Mouse (Mus musculus): ENCODE data around the gene Fxyd5. TPM values are rescaled to one million over a fixed set of nuclear protein-coding genes. Genes with fewer than 3 reads are reported as not detected.

Fxyd5 gene
- polyA plus RNA-seq, 1 experiment from 2014 or later: 43.9 TPM

DNA sequence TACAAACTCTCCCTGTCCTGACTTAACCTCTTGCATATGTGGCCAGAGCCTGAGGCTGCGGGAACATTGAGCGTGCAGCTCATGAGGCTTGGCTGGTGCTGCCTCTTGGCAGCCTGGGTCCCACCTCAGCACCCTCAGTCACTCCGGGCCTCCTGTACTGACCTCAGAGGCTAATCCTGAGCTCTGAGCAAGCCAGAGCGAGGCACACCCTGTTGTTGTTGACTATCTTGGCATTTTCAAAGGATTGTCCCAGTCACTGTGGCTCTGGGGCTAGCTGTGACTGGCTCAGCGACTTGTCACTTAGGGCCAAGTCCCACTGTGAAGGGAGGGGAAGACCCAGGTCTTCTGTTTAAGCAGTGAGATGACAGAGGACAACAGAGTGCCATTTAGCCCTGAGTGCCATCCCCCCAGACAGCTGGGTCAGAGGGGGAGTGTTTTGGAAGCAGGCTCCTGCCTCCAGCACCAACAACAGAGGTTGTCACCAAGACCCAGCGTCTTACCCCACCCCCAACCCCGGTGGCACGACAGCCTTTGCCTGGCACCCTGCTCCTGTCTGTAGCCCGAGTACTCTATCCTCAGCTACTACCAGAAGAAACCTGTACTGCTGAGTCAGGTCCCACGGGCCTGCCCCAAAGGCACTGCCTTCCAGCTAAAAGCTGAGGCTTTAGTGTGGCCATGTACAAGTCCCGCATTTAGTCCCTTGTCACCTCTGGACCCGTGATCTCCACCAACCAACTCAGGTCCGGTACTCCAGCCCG, 40.7 kb upstream of the Fxyd5 start:
- Histone ChIP-seq H3K4me2 (no peak overlapping the region), H3K9ac (no peak overlapping the region), H3K4me1 (ENCODE audit: insufficient read depth) (no peaks in the 10 kb centered on the region), H3K36me3 (ENCODE audit: insufficient read depth) (no peaks in the 10 kb centered on the region), H3K4me3 (ENCODE audit: low read depth, low read length) (no peak overlapping the region), H3K27ac (ENCODE audit: low read depth) (0 out of 2 replicates have a peak overlapping the region, but pooled peaks have one; percentile 78), H3K27me3 (ENCODE audit: insufficient read depth, low read length) (no peaks in the 10 kb centered on the region), H3K9me3 (ENCODE audit: low read depth, low read length) (no peaks in the 10 kb centered on the region)
- DNase-seq (no peak), ATAC-seq (ENCODE audit: insufficient read depth) (0 out of 2 replicates have a peak, but pooled peaks have one; percentile 19)
- no peak for TF ChIP-seq CTCF (IDR thresholded peaks at IDR 0.05; ENCODE audit: low read depth)
- WGBS: 63% methylated on average over 14 of the region's 14 CpGs

- Histone ChIP-seq H3K9me3 (ENCODE audit: low read depth, low read length) (no peaks in the 10 kb centered on the region), H3K4me1 (ENCODE audit: insufficient read depth) (no peaks in the 10 kb centered on the region), H3K4me2 (no peak overlapping the region), H3K9ac (no peak overlapping the region), H3K27ac (ENCODE audit: low read depth) (no peak overlapping the region), H3K27me3 (ENCODE audit: insufficient read depth, low read length) (no peaks in the 10 kb centered on the region), H3K4me3 (ENCODE audit: low read depth, low read length) (no peak overlapping the region), H3K36me3 (ENCODE audit: insufficient read depth) (no peaks in the 10 kb centered on the region)
- TF ChIP-seq CTCF (IDR thresholded peaks at IDR 0.05; ENCODE audit: low read depth): no peak
- ATAC-seq (ENCODE audit: insufficient read depth) (no peak), DNase-seq (no peak)
Observed at GRCm38 (mm10) chr7:31082106-31082505, 39.8 kb upstream of the Fxyd5 start.

GRCm38 (mm10) chr7:31081106-31081505, 38.8 kb upstream of the Fxyd5 start:
- WGBS: 52% methylated on average over 1 of the region's 1 CpGs
- no peak for TF ChIP-seq CTCF (IDR thresholded peaks at IDR 0.05; ENCODE audit: low read depth)
- no peaks in the 10 kb centered on the region for H3K36me3 ChIP-seq (ENCODE audit: insufficient read depth)

GRCm38 (mm10) chr7:31080611-31081010, 38.3 kb upstream of the Fxyd5 start:
- ATAC-seq (ENCODE audit: insufficient read depth): no peak
- TF ChIP-seq CTCF (IDR thresholded peaks at IDR 0.05; ENCODE audit: low read depth): no peak
- Histone ChIP-seq H3K36me3 (ENCODE audit: insufficient read depth) (no peaks in the 10 kb centered on the region), H3K4me1 (ENCODE audit: insufficient read depth) (no peaks in the 10 kb centered on the region), H3K27me3 (ENCODE audit: insufficient read depth, low read length) (no peaks in the 10 kb centered on the region), H3K4me3 (ENCODE audit: low read depth, low read length) (no peak overlapping the region), H3K9ac (no peak overlapping the region), H3K27ac (ENCODE audit: low read depth) (no peak overlapping the region), H3K4me2 (no peak overlapping the region), H3K9me3 (ENCODE audit: low read depth, low read length) (no peaks in the 10 kb centered on the region)
- WGBS: 61% methylated on average over 3 of the region's 3 CpGs
- DNase-seq: no peak

More at GRCm38 (mm10) chr7:31081106-31081505, 38.8 kb upstream of the Fxyd5 start:
- Histone ChIP-seq H3K27ac (ENCODE audit: low read depth) (no peak overlapping the region), H3K9ac (no peak overlapping the region), H3K4me1 (ENCODE audit: insufficient read depth) (no peaks in the 10 kb centered on the region), H3K9me3 (ENCODE audit: low read depth, low read length) (no peaks in the 10 kb centered on the region), H3K27me3 (ENCODE audit: insufficient read depth, low read length) (no peaks in the 10 kb centered on the region), H3K4me2 (no peak overlapping the region), H3K4me3 (ENCODE audit: low read depth, low read length) (no peak overlapping the region)
- ATAC-seq (ENCODE audit: insufficient read depth) (no peak), DNase-seq (no peak)

- 78% methylated on average over 8 of the region's 8 CpGs for WGBS
- H3K4me2 ChIP-seq: no peak overlapping the region
- no peaks in the 10 kb centered on the region for H3K9me3 ChIP-seq (ENCODE audit: low read depth, low read length)
- no peak overlapping the region for H3K4me3 ChIP-seq (ENCODE audit: low read depth, low read length)
- H3K4me1 ChIP-seq (ENCODE audit: insufficient read depth): no peaks in the 10 kb centered on the region
- H3K9ac ChIP-seq: no peak overlapping the region
- no peak for ATAC-seq (ENCODE audit: insufficient read depth)
- no peak for DNase-seq
- no peaks in the 10 kb centered on the region for H3K27me3 ChIP-seq (ENCODE audit: insufficient read depth, low read length)
- TF ChIP-seq CTCF (IDR thresholded peaks at IDR 0.05; ENCODE audit: low read depth): no peak
- no peaks in the 10 kb centered on the region for H3K36me3 ChIP-seq (ENCODE audit: insufficient read depth)
- no peak overlapping the region for H3K27ac ChIP-seq (ENCODE audit: low read depth)
Observed at GRCm38 (mm10) chr7:31079670-31080069, 37.4 kb upstream of the Fxyd5 start.

GRCm38 (mm10) chr7:31077885-31078445, 35.7 kb upstream of the Fxyd5 start:
- peak; percentile 87 for DNase-seq
- H3K27ac ChIP-seq (ENCODE audit: low read depth): no peak overlapping the region
- 43% methylated on average over 5 of the region's 5 CpGs for WGBS
- peak; percentile 93 for TF ChIP-seq CTCF (IDR thresholded peaks at IDR 0.05; ENCODE audit: low read depth)
- H3K27me3 ChIP-seq (ENCODE audit: insufficient read depth, low read length): no peaks in the 10 kb centered on the region
- no peaks in the 10 kb centered on the region for H3K4me1 ChIP-seq (ENCODE audit: insufficient read depth)
- H3K9ac ChIP-seq: no peak overlapping the region
- H3K36me3 ChIP-seq (ENCODE audit: insufficient read depth): no peaks in the 10 kb centered on the region
- no peak overlapping the region for H3K4me2 ChIP-seq
- ATAC-seq (ENCODE audit: insufficient read depth): peak; percentile 50; the same call in 1 of the 2 replicates
- no peak overlapping the region for H3K4me3 ChIP-seq (ENCODE audit: low read depth, low read length)
- no peaks in the 10 kb centered on the region for H3K9me3 ChIP-seq (ENCODE audit: low read depth, low read length)

DNA sequence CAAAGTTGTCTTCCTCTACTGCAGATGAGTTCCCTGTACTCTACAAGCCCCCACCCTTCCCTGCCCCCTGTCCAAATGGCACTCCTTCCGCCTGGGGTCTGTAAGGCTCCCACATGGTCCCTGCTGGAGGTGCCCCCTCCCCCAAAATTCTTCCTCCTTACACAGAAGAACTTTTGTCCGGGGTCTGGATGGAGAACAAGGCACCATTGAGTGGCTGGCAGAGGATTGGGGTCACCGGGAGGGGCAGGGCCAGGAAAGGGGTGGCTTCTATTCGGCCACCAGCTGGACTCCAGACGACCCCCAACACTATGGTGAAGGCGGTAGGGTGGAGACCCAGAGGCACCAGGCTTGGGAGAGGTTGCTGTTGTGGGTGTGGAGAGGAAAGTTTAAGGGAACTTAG, 35.2 kb upstream of the Fxyd5 start:
- Histone ChIP-seq H3K9ac (no peak overlapping the region), H3K4me3 (ENCODE audit: low read depth, low read length) (no peak overlapping the region), H3K9me3 (ENCODE audit: low read depth, low read length) (no peaks in the 10 kb centered on the region), H3K27ac (ENCODE audit: low read depth) (no peak overlapping the region), H3K36me3 (ENCODE audit: insufficient read depth) (no peaks in the 10 kb centered on the region), H3K27me3 (ENCODE audit: insufficient read depth, low read length) (no peaks in the 10 kb centered on the region), H3K4me2 (no peak overlapping the region), H3K4me1 (ENCODE audit: insufficient read depth) (no peaks in the 10 kb centered on the region)
- DNase-seq: no peak
- peak; percentile 16; the same call in 1 of the 2 replicates for ATAC-seq (ENCODE audit: insufficient read depth)
- no peak for TF ChIP-seq CTCF (IDR thresholded peaks at IDR 0.05; ENCODE audit: low read depth)
- WGBS: 42% methylated on average over 6 of the region's 6 CpGs
